Mouse (Mus musculus) ES-E14 (cell line): ENCODE measurements around the gene Wee2.

Experiments used
- CHD2 ChIP-seq: IDR thresholded peaks from 2 replicates; pipeline ENCODE4 v1.6.1; 2014; ENCODE audit warnings: mild to moderate bottlenecking, low read depth, low read length, inconsistent platforms
- HCFC1 ChIP-seq: IDR thresholded peaks from 2 replicates; pipeline ENCODE4 v1.6.1; 2012; ENCODE audit warnings: low read length, inconsistent platforms, borderline replicate concordance; ENCODE audit not compliant: insufficient read depth
- MAFK ChIP-seq: IDR thresholded peaks from 2 replicates; pipeline ENCODE4 v1.6.1; 2014; ENCODE audit warnings: mild to moderate bottlenecking, low read depth, low read length, inconsistent platforms; ENCODE audit not compliant: insufficient read depth
- ZC3H11A ChIP-seq: IDR thresholded peaks from 2 replicates; pipeline ENCODE4 v1.6.1; 2012; ENCODE audit warnings: low read depth, mild to moderate bottlenecking, inconsistent platforms, low read length, borderline replicate concordance

- TF ChIP-seq HCFC1 (no peak), ZC3H11A (no peak), MAFK (no peak), CHD2 (no peak)
Observed at GRCm38 (mm10) chr6:40421099-40421498, 17.8 kb upstream of the Wee2 start.
